In the genomic region with DNA sequence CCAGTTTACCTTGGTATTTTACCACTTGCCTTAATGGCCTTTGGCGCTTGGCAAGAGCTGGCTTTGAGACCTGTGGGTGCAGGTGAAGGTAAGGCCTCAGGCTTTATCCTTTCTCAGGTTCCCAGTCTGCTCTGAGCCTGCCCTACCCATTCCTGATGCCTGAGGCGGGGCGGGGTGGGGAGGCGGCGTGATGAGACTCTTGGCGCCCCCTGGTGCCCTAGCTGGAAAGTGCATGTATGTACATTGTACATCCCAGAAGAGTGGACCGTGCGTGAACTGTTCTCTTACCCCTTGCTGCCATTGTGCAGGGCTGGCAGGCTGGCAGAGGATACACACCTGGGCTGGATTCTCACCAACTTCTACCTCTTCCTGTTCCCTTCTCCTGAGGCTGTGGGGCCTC, we compare ENCODE assay signal across 8 mouse cellular contexts. TPM values are rescaled to one million over a fixed set of nuclear protein-coding genes. Genes with fewer than 3 reads are reported as not detected.
DNase-seq lines count a peak whose midpoint lies in the region; ATAC-seq and TF ChIP-seq lines count a peak whose summit lies in the region.

No protein-coding gene starts in this region.

- no peak overlapping the region for H3K4me2 ChIP-seq in heart, embryonic 11.5 days
- H3K4me2 ChIP-seq in kidney, embryonic 15.5 days, result no peak overlapping the region
- no peak overlapping the region for H3K4me2 ChIP-seq in liver, embryonic 13.5 days

- peak; percentile 97 for TF ChIP-seq CTCF in testis, adult 2 months (IDR thresholded peaks at IDR 0.05; ENCODE audit: control insufficient read depth, insufficient read depth, insufficient replicate concordance, low read depth, low read length)

- H3K9me3 ChIP-seq in embryonic facial prominence, embryonic 10.5 days, result no peaks in the 10 kb centered on the region
- H3K9me3 ChIP-seq in heart, embryonic 11.5 days (replicated peaks; ENCODE audit: control insufficient read depth, low read length), result no peaks in the 10 kb centered on the region
- no peaks in the 10 kb centered on the region for H3K9me3 ChIP-seq in kidney, embryonic 15.5 days (replicated peaks)
- H3K9me3 ChIP-seq in liver, embryonic 13.5 days (replicated peaks), result no peaks in the 10 kb centered on the region

- H3K27me3 ChIP-seq in embryonic facial prominence, embryonic 10.5 days (replicated peaks; ENCODE audit: low read depth, poor library complexity, severe bottlenecking), result peaks cover 23% of the 10 kb centered on the region
- peaks cover 13% of the 10 kb centered on the region for H3K27me3 ChIP-seq in heart, embryonic 11.5 days (ENCODE audit: control insufficient read depth, insufficient read depth, low read length)
- peaks cover 12% of the 10 kb centered on the region for H3K27me3 ChIP-seq in kidney, embryonic 15.5 days
- peaks cover 17% of the 10 kb centered on the region for H3K27me3 ChIP-seq in liver, embryonic 13.5 days
- H3K27me3 ChIP-seq in testis, adult 2 months (ENCODE audit: control insufficient read depth, insufficient read depth, low read length), result no peaks in the 10 kb centered on the region

- 3% methylated on average over 8 of the region's 8 CpGs for WGBS in embryonic facial prominence, embryonic 10.5 days
- WGBS in heart, embryonic 11.5 days (ENCODE audit: insufficient replicate concordance), result 3% methylated on average over 8 of the region's 8 CpGs
- 2% methylated on average over 8 of the region's 8 CpGs for WGBS in kidney, embryonic 15.5 days
- whole genome bisulfite sequencing in liver, embryonic 13.5 days (ENCODE audit: insufficient replicate concordance), result 3% methylated on average over 8 of the region's 8 CpGs

- H3K4me3 ChIP-seq in embryonic facial prominence, embryonic 10.5 days, result no peak overlapping the region
- H3K4me3 ChIP-seq in heart, embryonic 11.5 days (ENCODE audit: low read depth, low read length), result no peak overlapping the region
- no peak overlapping the region for H3K4me3 ChIP-seq in kidney, embryonic 15.5 days (replicated peaks)
- H3K4me3 ChIP-seq in liver, embryonic 13.5 days (replicated peaks), result no peak overlapping the region
- no peak overlapping the region for H3K4me3 ChIP-seq in testis, adult 2 months (ENCODE audit: control insufficient read depth, low read depth, low read length)

- peak; percentile 90 for DNase-seq in CD4-positive, CD25-positive, alpha-beta regulatory T cell, adult 2 months (ENCODE audit: low read depth, low spot score)
- peak; percentile 90 for DNase-seq in adrenal gland, postnatal 10 days
- peak; percentile 90 for DNase-seq in embryonic facial prominence, embryonic 10.5 days (ENCODE audit: low spot score)
- peak; percentile 66 for DNase-seq in liver, embryonic 13.5 days
- peak; percentile 68 to 77 for DNase-seq in natural killer cell, adult 2 months (ENCODE audit: low spot score in 2 of 2)

- H3K36me3 ChIP-seq in embryonic facial prominence, embryonic 10.5 days (replicated peaks), result no peaks in the 10 kb centered on the region
- H3K36me3 ChIP-seq in heart, embryonic 11.5 days (ENCODE audit: control insufficient read depth, insufficient read depth, low read length), result no peaks in the 10 kb centered on the region; the same call in 1 of the 2 replicates
- H3K36me3 ChIP-seq in kidney, embryonic 15.5 days, result peaks cover 14% of the 10 kb centered on the region
- H3K36me3 ChIP-seq in liver, embryonic 13.5 days, result peaks cover 19% of the 10 kb centered on the region
- H3K36me3 ChIP-seq in testis, adult 2 months (ENCODE audit: control insufficient read depth, insufficient read depth, low read length), result no peaks in the 10 kb centered on the region

- H3K9ac ChIP-seq in heart, embryonic 11.5 days (ENCODE audit: low read depth, low read length), result no peak overlapping the region
- no peak overlapping the region for H3K9ac ChIP-seq in kidney, embryonic 15.5 days
- H3K9ac ChIP-seq in liver, embryonic 13.5 days, result no peak overlapping the region

- TF ChIP-seq POLR2A in testis, adult 2 months (IDR thresholded peaks at IDR 0.05; ENCODE audit: control insufficient read depth, low read depth, low read length), result no peak

- H3K27ac ChIP-seq in embryonic facial prominence, embryonic 10.5 days (replicated peaks), result no peak overlapping the region
- H3K27ac ChIP-seq in heart, embryonic 11.5 days (ENCODE audit: low read depth, low read length), result no peak overlapping the region
- H3K27ac ChIP-seq in kidney, embryonic 15.5 days, result no peak overlapping the region
- H3K27ac ChIP-seq in liver, embryonic 13.5 days, result no peak overlapping the region
- H3K27ac ChIP-seq in testis, adult 2 months (ENCODE audit: control insufficient read depth, insufficient read depth, low read depth, low read length), result no peak overlapping the region

- peak; percentile 66; the same call in 1 of the 2 replicates for ATAC-seq in heart, embryonic 11.5 days (replicated peaks; ENCODE audit: insufficient number of reproducible peaks, low FRiP score, low TSS enrichment)
- ATAC-seq in kidney, embryonic 15.5 days (replicated peaks; ENCODE audit: low FRiP score), result peak; percentile 71
- ATAC-seq in liver, embryonic 13.5 days (ENCODE audit: low read depth), result peak; percentile 77

- H3K4me1 ChIP-seq in embryonic facial prominence, embryonic 10.5 days, result peaks cover 27% of the 10 kb centered on the region
- H3K4me1 ChIP-seq in heart, embryonic 11.5 days (ENCODE audit: control insufficient read depth, insufficient read depth, low read length), result 0 out of 2 replicates have a peak, but pooled peaks cover 3% of the 10 kb centered on the region
- peaks cover 10% of the 10 kb centered on the region; the same call in 1 of the 2 replicates for H3K4me1 ChIP-seq in kidney, embryonic 15.5 days
- H3K4me1 ChIP-seq in liver, embryonic 13.5 days (replicated peaks), result peaks cover 2% of the 10 kb centered on the region; the same call in 1 of the 2 replicates
- peaks cover 2% of the 10 kb centered on the region; the same call in 1 of the 2 replicates for H3K4me1 ChIP-seq in testis, adult 2 months (ENCODE audit: control insufficient read depth, insufficient read depth, low read length)

RNA-seq across cellular contexts. Expression of a gene that starts 16.8 kb away (rescaled TPM):
- total RNA-seq in adrenal gland, postnatal 10 days (2021), result 10 to 100 TPM; 13.4 to 15.5 TPM
- 5.9 and 7.1 TPM in 2 replicates for polyA plus RNA-seq in embryonic facial prominence, embryonic 10.5 days (2016; fragmentation: Nextera tagmentation; extraction: Ambion mirVana)
- polyA plus RNA-seq in heart, embryonic 11.5 days (2014; fragmentation: Nextera tagmentation; extraction: Ambion mirVana), result 0.80 and 0.92 TPM in 2 replicates
- 14.0 and 14.7 TPM in 2 replicates for polyA plus RNA-seq in kidney, embryonic 15.5 days (2015; fragmentation: Nextera tagmentation; extraction: Ambion mirVana)
- polyA plus RNA-seq in liver, embryonic 13.5 days (2015; fragmentation: Nextera tagmentation; extraction: Ambion mirVana), result 13.8 and 15.8 TPM in 2 replicates
- polyA plus RNA-seq in testis, adult 2 months (2012; rRNA removed), result 58.9 and 66.2 TPM in 2 replicates

RNA-seq across cellular contexts. Expression of a gene that starts 32.0 kb away (rescaled TPM):
- total RNA-seq in adrenal gland, postnatal 10 days (2021), result 100 to 1,000 TPM; 102 to 104 TPM
- polyA plus RNA-seq in embryonic facial prominence, embryonic 10.5 days (2016; fragmentation: Nextera tagmentation; extraction: Ambion mirVana), result 15.2 and 17.9 TPM in 2 replicates
- polyA plus RNA-seq in heart, embryonic 11.5 days (2014; fragmentation: Nextera tagmentation; extraction: Ambion mirVana), result 78.2 and 82.0 TPM in 2 replicates
- 89.2 and 92.0 TPM in 2 replicates for polyA plus RNA-seq in kidney, embryonic 15.5 days (2015; fragmentation: Nextera tagmentation; extraction: Ambion mirVana)
- 165 and 184 TPM in 2 replicates for polyA plus RNA-seq in liver, embryonic 13.5 days (2015; fragmentation: Nextera tagmentation; extraction: Ambion mirVana)
- polyA plus RNA-seq in testis, adult 2 months (2012; rRNA removed), result 14.4 and 16.7 TPM in 2 replicates

RNA-seq across cellular contexts. Expression of a gene that starts 52.8 kb away (rescaled TPM):
- total RNA-seq in adrenal gland, postnatal 10 days (2021), result 10 to 100 TPM; 37.8 to 47.6 TPM
- 17.5 and 17.6 TPM in 2 replicates for polyA plus RNA-seq in embryonic facial prominence, embryonic 10.5 days (2016; fragmentation: Nextera tagmentation; extraction: Ambion mirVana)
- 14.8 and 15.6 TPM in 2 replicates for polyA plus RNA-seq in heart, embryonic 11.5 days (2014; fragmentation: Nextera tagmentation; extraction: Ambion mirVana)
- 17.5 and 17.6 TPM in 2 replicates for polyA plus RNA-seq in kidney, embryonic 15.5 days (2015; fragmentation: Nextera tagmentation; extraction: Ambion mirVana)
- polyA plus RNA-seq in liver, embryonic 13.5 days (2015; fragmentation: Nextera tagmentation; extraction: Ambion mirVana), result 10.4 and 13.2 TPM in 2 replicates
- polyA plus RNA-seq in testis, adult 2 months (2012; rRNA removed), result 12.2 and 12.7 TPM in 2 replicates

RNA-seq across cellular contexts. Expression of a gene that starts 54.5 kb away (rescaled TPM):
- total RNA-seq in adrenal gland, postnatal 10 days (2021), result 1 to 10 TPM; 5.5 to 5.6 TPM
- polyA plus RNA-seq in embryonic facial prominence, embryonic 10.5 days (2016; fragmentation: Nextera tagmentation; extraction: Ambion mirVana), result 33.6 and 37.4 TPM in 2 replicates
- 16.5 and 16.9 TPM in 2 replicates for polyA plus RNA-seq in heart, embryonic 11.5 days (2014; fragmentation: Nextera tagmentation; extraction: Ambion mirVana)
- 20.9 and 22.0 TPM in 2 replicates for polyA plus RNA-seq in kidney, embryonic 15.5 days (2015; fragmentation: Nextera tagmentation; extraction: Ambion mirVana)
- 1.2 and 1.5 TPM in 2 replicates for polyA plus RNA-seq in liver, embryonic 13.5 days (2015; fragmentation: Nextera tagmentation; extraction: Ambion mirVana)
- 1.4 and 1.5 TPM in 2 replicates for polyA plus RNA-seq in testis, adult 2 months (2012; rRNA removed)
